Mouse (Mus musculus) lung, postnatal 25 days (tissue): ENCODE data around the gene Tm9sf4.

Source experiments
- DNase-seq: peaks from one replicate; pipeline ENCODE4 v3.0.0; 2022; ENCODE audit warnings: low spot score

The Tm9sf4 gene

GRCm38 (mm10) chr2:153215421-153215820, 54.3 kb downstream of the Tm9sf4 start:
- DNase-seq, result no peak

- no peak for DNase-seq
Observed at GRCm38 (mm10) chr2:153217826-153218340, 56.8 kb downstream of the Tm9sf4 start.

DNA sequence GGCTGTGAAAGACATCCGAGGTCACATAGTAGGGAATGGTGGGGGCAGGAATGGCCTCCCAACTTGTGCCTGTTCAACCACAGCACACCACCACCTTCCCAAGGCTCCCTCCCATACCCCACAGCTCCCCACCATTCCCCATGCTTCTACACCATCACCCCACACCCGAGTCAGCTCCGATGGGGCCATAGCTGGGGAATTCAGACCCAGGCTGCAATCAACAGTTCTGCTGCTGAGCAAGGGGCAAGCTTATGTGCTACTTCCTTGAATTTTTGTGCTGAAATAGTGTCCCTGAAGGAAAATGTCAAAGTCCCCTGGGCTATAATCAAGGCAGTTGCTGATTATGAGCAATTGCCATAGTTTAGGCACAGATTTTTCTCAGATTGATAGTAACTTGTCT, 57.4 kb downstream of the Tm9sf4 start:
- DNase-seq, result no peak

DNA sequence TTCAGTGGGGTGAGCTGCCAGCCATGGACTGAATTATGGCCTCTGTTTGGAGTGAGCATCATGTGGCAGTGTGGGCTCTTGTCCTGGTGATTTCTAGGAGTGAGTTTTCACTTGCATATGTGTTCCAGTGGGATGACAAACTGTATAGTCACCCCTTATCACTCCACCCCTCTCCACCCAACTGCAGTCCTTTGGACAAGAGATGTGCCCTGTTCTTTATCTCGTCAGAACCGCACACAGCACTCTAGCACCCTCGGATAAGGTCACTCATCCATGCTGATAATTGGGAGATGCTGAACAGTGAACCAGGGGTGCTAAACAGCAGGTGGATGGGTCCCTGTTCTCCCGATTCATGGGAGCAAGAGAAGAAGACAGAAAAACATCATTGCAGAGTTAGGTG, 60.5 kb downstream of the Tm9sf4 start:
- DNase-seq, result no peak

DNA sequence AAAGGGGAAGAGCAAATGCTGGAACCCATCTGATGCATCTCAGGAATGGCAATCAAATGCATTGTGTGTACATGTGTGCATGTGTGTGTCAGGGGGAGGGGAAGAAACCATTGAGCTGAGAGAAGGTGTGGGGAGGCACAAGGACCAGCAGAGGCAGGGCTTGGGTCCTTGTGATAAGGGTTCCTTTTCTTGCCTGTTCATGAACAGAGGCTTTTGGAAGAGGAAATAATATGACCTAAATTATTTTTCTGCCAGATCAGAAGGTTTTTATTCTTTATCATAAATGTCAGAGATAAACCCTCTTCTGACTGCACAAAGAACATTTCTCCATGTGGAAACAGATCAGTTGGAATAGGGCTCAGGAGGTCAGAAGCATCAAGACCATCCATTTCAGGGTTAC, 61.0 kb downstream of the Tm9sf4 start:
- DNase-seq, result no peak

DNA sequence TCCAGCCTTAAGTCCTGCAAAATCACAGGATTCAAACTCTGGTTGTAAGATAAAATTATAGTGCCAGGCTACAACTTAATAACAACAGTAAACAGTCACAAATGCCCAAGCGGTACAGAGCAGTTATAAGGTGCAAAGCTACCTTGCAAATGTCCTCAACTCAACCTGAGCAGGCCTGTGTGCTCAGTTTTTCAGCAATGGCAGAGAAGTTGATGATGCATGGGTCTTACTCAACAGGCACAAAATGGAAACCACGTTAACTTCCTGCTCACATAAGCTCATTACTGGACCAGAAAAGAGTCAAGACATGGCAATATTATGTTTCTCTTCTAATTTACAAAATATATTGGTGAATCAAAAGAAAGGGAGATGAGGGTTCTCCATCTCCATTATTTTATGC, 61.5 kb downstream of the Tm9sf4 start:
- DNase-seq, result no peak

DNA sequence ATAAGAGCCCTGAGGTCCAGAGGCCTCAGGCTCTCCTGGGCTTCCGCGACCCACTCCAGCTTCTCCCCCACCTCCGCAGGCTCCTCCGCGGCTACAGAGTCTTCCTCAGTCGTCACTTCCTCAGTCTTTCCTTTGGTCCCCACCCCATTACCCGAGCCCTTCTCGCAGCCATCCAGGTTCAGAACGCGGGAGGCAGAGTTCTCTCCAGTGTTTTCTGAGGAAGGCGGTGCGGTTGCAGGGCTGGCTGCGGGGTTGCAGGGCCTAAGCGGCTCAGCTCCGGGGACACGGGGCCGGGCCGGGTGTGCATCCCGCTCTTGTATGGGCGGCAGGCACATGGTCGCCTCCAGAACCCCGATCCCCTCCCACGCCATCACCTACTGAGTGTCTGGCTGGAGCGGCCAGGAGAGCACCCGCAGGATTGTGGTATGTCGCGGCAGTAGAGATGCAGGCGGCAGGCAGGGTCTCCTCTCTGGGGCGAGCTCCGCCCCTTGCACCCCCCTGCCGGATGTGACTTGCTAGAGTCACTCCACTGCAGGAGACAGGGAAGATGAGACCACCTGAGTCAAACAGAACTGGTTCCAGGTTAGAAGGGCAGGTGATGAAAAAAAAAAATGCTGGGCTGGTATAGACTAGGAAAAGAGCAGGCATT, 64.0 kb downstream of the Tm9sf4 start, which contains the start of gene Tspyl3:
TSS of gene Tspyl3 (minus strand) at position 496 of the 649 bp plus-strand sequence.
- peak; percentile 34 for DNase-seq

DNA sequence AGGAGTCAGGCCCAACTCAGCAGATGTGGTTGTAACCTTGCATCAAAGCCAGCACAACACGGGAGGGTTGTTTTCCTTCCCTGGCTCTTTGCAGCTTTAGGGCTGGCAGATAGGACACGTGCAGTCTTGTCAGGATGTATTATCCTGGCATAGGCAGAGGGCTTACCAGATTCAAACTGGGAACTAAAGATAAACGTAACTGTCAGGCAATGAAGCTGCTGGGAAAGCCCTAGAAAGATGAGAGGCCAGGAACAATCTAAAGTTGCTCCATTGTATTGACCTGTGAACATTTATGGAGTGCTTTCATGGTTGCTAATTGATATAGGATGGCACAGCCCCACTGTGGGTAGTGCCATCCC, 64.5 kb downstream of the Tm9sf4 start:
- no peak for DNase-seq

DNA sequence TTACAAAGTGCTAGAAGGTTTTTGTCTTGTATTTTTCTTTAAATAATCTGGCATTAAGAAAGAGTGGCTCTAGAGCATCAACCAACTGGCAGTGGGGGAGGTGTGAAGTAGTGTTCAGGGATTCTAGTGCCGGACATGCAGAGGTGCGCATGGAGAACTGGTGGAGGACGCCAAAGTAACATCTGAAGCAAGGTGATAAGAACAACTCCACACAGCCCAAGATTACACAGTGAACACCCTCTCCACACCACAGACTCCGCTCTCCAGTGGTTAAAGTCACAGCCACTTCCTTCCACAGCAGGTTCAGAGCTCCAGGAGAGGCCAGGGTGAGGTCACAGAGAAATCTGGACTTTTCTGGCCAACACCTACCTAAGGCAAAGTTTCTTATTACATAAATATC, 66.9 kb downstream of the Tm9sf4 start:
- DNase-seq, result no peak

GRCm38 (mm10) chr2:153228523-153228922, 67.4 kb downstream of the Tm9sf4 start:
- DNase-seq, result no peak

DNA sequence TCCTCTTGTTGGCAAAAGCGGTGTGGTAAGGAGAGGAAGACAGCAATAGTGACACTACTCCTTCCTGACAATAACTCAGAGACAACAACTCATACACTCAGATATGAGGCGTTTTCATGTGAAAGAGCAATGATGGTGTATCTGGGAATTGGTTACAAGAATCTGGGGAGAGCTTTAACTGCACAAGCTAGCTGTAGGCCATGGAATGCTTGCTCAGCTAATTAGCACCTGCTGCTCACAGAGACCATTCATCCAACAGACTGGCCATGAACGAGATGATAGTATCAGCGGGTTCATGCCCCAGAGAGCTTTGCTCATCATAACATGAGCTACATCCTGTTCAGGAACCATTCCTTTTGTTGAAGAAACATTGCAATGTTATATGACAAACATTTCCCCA, 76.1 kb downstream of the Tm9sf4 start:
- no peak for DNase-seq

- DNase-seq, result no peak
Observed at GRCm38 (mm10) chr2:153237891-153238290, 76.8 kb downstream of the Tm9sf4 start.

- DNase-seq, result peak; percentile 44
Observed at GRCm38 (mm10) chr2:153238406-153238805, 77.3 kb downstream of the Tm9sf4 start.

- DNase-seq, result peak; percentile 53
Observed at GRCm38 (mm10) chr2:153239021-153239859, 78.1 kb downstream of the Tm9sf4 start.

GRCm38 (mm10) chr2:153239860-153240480, 78.9 kb downstream of the Tm9sf4 start:
- DNase-seq, result no peak

- DNase-seq, result no peak
Observed at GRCm38 (mm10) chr2:153240701-153241235, 79.7 kb downstream of the Tm9sf4 start.

DNA sequence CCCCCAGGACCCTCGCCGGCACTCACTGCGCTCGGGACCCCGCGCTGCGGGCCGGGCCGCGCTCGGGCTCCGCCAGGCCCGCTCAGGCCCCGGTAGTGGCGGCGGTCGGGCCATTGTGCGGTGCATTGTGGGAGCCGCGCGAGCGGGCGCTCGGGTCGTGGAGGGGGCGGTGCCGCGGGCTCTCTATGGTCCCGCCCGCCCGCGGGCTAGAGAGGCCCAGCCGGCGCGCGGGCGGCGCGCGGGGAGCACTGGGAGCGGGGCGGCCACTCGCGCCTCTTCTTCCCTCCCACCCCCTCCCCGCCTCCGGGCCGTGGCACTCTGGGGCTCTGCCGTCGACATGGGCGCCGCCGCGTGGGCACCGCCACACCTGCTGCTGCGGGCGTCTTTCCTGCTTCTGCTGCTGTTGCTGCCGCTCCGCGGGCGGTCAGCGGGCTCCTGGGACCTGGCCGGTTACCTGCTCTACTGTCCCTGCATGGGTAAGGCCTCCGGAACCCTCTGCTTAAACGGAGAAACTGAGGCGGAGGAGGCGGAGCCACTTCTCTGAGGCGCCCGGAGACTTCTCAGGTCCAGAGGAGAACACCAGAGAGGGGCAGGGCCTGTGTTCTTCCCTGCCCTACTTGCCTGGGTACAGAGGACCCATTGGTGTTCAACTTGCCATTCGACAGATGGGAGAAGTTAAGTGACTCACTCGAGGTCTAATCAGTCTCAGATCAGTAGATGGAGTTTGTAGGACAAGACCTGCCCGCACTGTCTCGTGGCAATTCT, 80.3 kb downstream of the Tm9sf4 start, which contains the start of the genes Plagl2 and Pofut1:
TSS of gene Plagl2 (minus strand) at position 177 of the 765 bp plus-strand sequence.
TSS of gene Pofut1 (plus strand) at position 284 of the 765 bp plus-strand sequence.
- DNase-seq, result peak; percentile 90

GRCm38 (mm10) chr2:153242156-153242555, 81.1 kb downstream of the Tm9sf4 start:
- no peak for DNase-seq

GRCm38 (mm10) chr2:153249751-153250150, 88.6 kb downstream of the Tm9sf4 start:
- no peak for DNase-seq

GRCm38 (mm10) chr2:153256604-153257003, 95.5 kb downstream of the Tm9sf4 start:
- no peak for DNase-seq

DNA sequence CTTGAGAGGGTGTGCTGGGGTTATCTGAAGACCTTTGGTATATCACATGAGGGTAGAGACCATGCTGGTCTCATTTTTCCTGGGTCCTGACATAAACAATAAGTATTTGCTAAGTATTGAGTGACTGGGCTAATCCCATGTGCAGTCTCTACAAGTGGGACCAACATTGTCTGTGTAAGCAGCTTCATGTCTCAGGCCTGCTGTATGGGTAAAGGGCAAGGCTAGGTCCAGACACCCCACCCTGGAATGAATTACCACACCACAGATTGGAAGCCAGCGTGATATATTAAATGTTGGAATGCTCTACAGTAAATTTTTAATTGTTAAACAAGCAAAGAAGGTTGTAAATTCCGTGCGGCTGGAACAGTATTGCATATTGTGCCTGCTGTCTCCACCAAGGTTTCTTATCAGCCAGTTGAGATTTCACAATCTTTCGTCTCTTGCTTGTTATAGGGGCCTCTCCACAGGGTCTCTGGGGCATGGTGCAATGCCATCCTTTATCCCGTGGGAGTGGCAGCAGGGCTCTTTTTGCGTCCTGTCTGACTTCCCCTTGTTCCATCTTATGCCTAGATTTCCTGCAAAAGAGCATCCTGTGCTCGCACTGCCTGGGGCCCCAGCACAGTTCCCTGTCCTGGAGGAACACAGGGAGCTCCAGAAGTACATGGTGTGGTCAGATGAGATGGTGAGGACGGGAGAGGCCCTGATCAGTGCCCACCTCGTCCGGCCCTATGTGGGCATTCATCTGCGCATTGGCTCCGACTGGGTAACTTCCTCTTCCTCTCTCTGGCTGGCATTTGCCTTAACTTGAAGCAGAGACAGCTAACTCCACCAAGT, 98.1 kb downstream of the Tm9sf4 start:
- DNase-seq, result no peak
